Mouse (Mus musculus) left cerebral cortex, postnatal 25 days (tissue): Measurements from ENCODE around the gene Map3k7cl. TPM values are rescaled to one million over a fixed set of nuclear protein-coding genes. Genes with fewer than 3 reads are reported as not detected.
A peak's percentile ranks its signal among the peaks of the same experiment; 100 is the strongest.

ENCODE experiments used
- DNase-seq, 2 experiments: peaks; one replicate each; pipeline ENCODE4 v3.0.0; 2022; ENCODE audit warnings: low spot score in 2 of 2, mixed read lengths in 1 of 2
- intact Hi-C: fragments of 180-260 bp; cut with DNase I; formaldehyde crosslinking; loops from one replicate; pipeline ENCODE4 v1.15.1; 2025
- total RNA-seq, 2 experiments: library from RNA; stranded (reverse); gene quantifications; 2 replicates each; pipeline ENCODE4 v1.2.3; 2021

Map3k7cl gene
- total RNA-seq = under 1 TPM; 0.32 to 0.44 TPM

- DNase-seq = no peak
- intact Hi-C loops = no loop called here
These were observed at the start of gene Map3k7cl for GRCm38 (mm10) chr16:87552907-87553691. Gene Map3k7cl (plus strand): TSS chr16:87553330.

GRCm38 (mm10) chr16:87511706-87512105, 41.4 kb upstream of the Map3k7cl start:
- intact Hi-C loops = loop anchor here (5.0 to 10.0 kb wide), 2 partner anchors 56 to 683 kb away; no protein-coding TSS in a partner anchor
- DNase-seq = peak in 1 of 2 experiments; percentile 37

GRCm38 (mm10) chr16:87512331-87512730, 40.8 kb upstream of the Map3k7cl start:
- DNase-seq = no peak
- intact Hi-C loops = loop anchor here (5.0 to 10.0 kb wide), 2 partner anchors 55 to 682 kb away; no protein-coding TSS in a partner anchor

- DNase-seq = no peak
- intact Hi-C loops = no loop called here
These were observed 28.9 kb upstream of the Map3k7cl start for GRCm38 (mm10) chr16:87524228-87524627.

- intact Hi-C loops = no loop called here
- no peak for DNase-seq
These were observed 25.4 kb upstream of the Map3k7cl start for GRCm38 (mm10) chr16:87527553-87528249.

- intact Hi-C loops = no loop called here
These were observed 24.4 kb upstream of the Map3k7cl start for GRCm38 (mm10) chr16:87528755-87529154.

GRCm38 (mm10) chr16:87548348-87548747, 4.8 kb upstream of the Map3k7cl start:
- peak in 1 of 2 experiments; percentile 17 for DNase-seq
- intact Hi-C loops = no loop called here

More at GRCm38 (mm10) chr16:87528755-87529154, 24.4 kb upstream of the Map3k7cl start:
- DNase-seq = no peak

GRCm38 (mm10) chr16:87556320-87556719, 3.2 kb downstream of the Map3k7cl start:
- intact Hi-C loops = no loop called here
- no peak for DNase-seq

GRCm38 (mm10) chr16:87561501-87561900, 8.4 kb downstream of the Map3k7cl start:
- DNase-seq = no peak
- intact Hi-C loops = no loop called here

GRCm38 (mm10) chr16:87563524-87563923, 10.4 kb downstream of the Map3k7cl start:
- DNase-seq = peak; percentile 44 to 82
- intact Hi-C loops = no loop called here

GRCm38 (mm10) chr16:87564564-87564963, 11.4 kb downstream of the Map3k7cl start:
- intact Hi-C loops = no loop called here
- no peak for DNase-seq

GRCm38 (mm10) chr16:87567572-87567971, 14.4 kb downstream of the Map3k7cl start:
- intact Hi-C loops = loop anchor here (5.0 kb wide), 1 partner anchor 55 kb away; no protein-coding TSS in a partner anchor
- peak; percentile 54 to 76 for DNase-seq

GRCm38 (mm10) chr16:87568241-87568640, 15.1 kb downstream of the Map3k7cl start:
- DNase-seq = no peak
- intact Hi-C loops = loop anchor here (5.0 kb wide), 1 partner anchor 56 kb away; no protein-coding TSS in a partner anchor

GRCm38 (mm10) chr16:87569576-87570105, 16.5 kb downstream of the Map3k7cl start:
- intact Hi-C loops = loop anchor here (5.0 kb wide), 1 partner anchor 57 kb away; no protein-coding TSS in a partner anchor
- peak in 1 of 2 experiments; percentile 57 for DNase-seq

- intact Hi-C loops = no loop called here
These were observed 17.2 kb downstream of the Map3k7cl start for GRCm38 (mm10) chr16:87570334-87570733.

GRCm38 (mm10) chr16:87573409-87573808, 20.3 kb downstream of the Map3k7cl start:
- intact Hi-C loops = no loop called here

More at GRCm38 (mm10) chr16:87570334-87570733, 17.2 kb downstream of the Map3k7cl start:
- DNase-seq = no peak

GRCm38 (mm10) chr16:87574160-87574559, 21.0 kb downstream of the Map3k7cl start:
- intact Hi-C loops = no loop called here
- DNase-seq = no peak

More at GRCm38 (mm10) chr16:87573409-87573808, 20.3 kb downstream of the Map3k7cl start:
- DNase-seq = no peak

- intact Hi-C loops = no loop called here
- DNase-seq = no peak
These were observed 22.5 kb downstream of the Map3k7cl start for GRCm38 (mm10) chr16:87575600-87575999.

- no peak for DNase-seq
- intact Hi-C loops = no loop called here
These were observed 25.8 kb downstream of the Map3k7cl start for GRCm38 (mm10) chr16:87578881-87579280.

GRCm38 (mm10) chr16:87579462-87579861, 26.3 kb downstream of the Map3k7cl start:
- DNase-seq = no peak
- intact Hi-C loops = no loop called here
